Mouse (Mus musculus): Measurements from ENCODE around the gene Tenm3. TPM values are rescaled to one million over a fixed set of nuclear protein-coding genes. Genes with fewer than 3 reads are reported as not detected.

Gene Tenm3
- polyA plus RNA-seq, 1 experiment = 106 TPM

DNA sequence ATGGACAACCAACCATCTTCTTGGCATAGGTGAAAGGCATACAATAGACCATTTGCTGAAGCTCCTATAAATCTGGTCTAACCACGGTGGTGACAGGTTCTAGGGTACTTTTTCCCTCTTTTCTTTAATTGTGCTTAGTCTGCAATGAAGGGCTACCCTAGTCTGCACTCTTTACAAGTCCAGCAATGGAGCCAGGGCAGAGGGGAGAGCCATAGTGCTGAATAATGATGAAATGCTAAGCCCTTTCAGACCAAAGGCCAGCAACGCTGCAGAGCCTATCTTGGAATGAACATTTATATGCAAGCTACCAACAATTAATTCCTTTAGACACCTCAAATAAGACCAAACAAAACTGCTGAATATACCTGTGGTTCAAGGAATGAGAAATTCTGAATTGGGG lies 88.8 kb downstream of the Tenm3 start:
- H3K27ac ChIP-seq (ENCODE audit: insufficient read depth, low read length) = no peak overlapping the region
- no peak overlapping the region for H3K4me3 ChIP-seq (ENCODE audit: insufficient read depth, low read length)
- H3K4me1 ChIP-seq (ENCODE audit: control insufficient read depth, insufficient read depth, low read length) = no peaks in the 10 kb centered on the region
- TF ChIP-seq CTCF (IDR thresholded peaks at IDR 0.05; ENCODE audit: borderline replicate concordance, insufficient read depth, low read length) = no peak
- TF ChIP-seq POLR2A (IDR thresholded peaks at IDR 0.05; ENCODE audit: low read depth, low read length) = no peak

DNA sequence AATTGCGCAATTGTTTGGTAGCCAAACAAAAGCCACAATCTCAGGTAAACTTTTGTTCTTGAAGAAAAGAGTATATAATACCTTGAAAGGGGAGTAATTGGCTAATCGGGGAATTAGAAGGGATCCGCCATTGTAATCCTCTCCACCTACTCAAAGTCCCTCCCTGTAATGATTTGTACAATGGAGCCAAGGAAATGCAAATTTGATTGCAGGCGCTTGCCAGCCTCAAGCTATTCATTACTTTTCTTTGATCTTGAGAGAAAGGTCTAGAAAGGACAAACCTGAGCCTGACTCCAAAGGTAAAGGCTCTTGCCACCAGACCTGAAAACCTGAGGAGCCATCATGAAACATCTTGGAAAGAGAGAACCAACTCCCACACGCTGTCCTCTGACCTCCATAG lies 91.8 kb downstream of the Tenm3 start:
- no peak overlapping the region for H3K27ac ChIP-seq (ENCODE audit: insufficient read depth, low read length)
- no peak overlapping the region for H3K4me3 ChIP-seq (ENCODE audit: insufficient read depth, low read length)
- H3K4me1 ChIP-seq (ENCODE audit: control insufficient read depth, insufficient read depth, low read length) = no peaks in the 10 kb centered on the region
- no peak for TF ChIP-seq POLR2A (IDR thresholded peaks at IDR 0.05; ENCODE audit: low read depth, low read length)
- no peak for TF ChIP-seq CTCF (IDR thresholded peaks at IDR 0.05; ENCODE audit: borderline replicate concordance, insufficient read depth, low read length)

GRCm38 (mm10) chr8:48748503-48749059 lies 95.2 kb downstream of the Tenm3 start:
- Histone ChIP-seq H3K4me1 (ENCODE audit: control insufficient read depth, insufficient read depth, low read length) (no peaks in the 10 kb centered on the region), H3K4me3 (ENCODE audit: insufficient read depth, low read length) (no peak overlapping the region), H3K27ac (ENCODE audit: insufficient read depth, low read length) (no peak overlapping the region)
- TF ChIP-seq POLR2A (IDR thresholded peaks at IDR 0.05; ENCODE audit: low read depth, low read length) (no peak), CTCF (IDR thresholded peaks at IDR 0.05; ENCODE audit: borderline replicate concordance, insufficient read depth, low read length) (no peak)

GRCm38 (mm10) chr8:48743912-48744311 lies 99.8 kb downstream of the Tenm3 start:
- Histone ChIP-seq H3K4me1 (ENCODE audit: control insufficient read depth, insufficient read depth, low read length) (no peaks in the 10 kb centered on the region), H3K4me3 (ENCODE audit: insufficient read depth, low read length) (no peak overlapping the region), H3K27ac (ENCODE audit: insufficient read depth, low read length) (no peak overlapping the region)
- TF ChIP-seq CTCF (IDR thresholded peaks at IDR 0.05; ENCODE audit: borderline replicate concordance, insufficient read depth, low read length) (no peak), POLR2A (IDR thresholded peaks at IDR 0.05; ENCODE audit: low read depth, low read length) (no peak)

DNA sequence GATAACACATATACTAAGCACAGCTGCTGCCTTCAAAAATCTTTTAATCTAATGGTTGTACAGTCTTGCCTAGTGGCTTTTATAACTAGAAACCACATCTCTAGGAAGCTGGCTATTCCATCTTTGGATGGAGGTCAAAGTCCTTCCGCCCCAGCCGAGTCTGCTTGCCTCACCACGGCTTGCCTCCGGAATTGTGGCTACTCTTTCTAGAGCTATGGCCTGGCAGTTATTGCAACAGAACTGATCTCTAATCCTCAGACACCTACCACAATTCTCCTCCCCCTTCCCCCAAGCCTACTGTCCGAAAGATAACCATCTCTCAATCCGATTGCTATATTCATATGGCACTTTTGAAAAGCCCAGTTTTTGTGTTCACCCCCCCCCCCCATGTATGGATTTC lies 101.0 kb downstream of the Tenm3 start:
- no peak for TF ChIP-seq CTCF (IDR thresholded peaks at IDR 0.05; ENCODE audit: borderline replicate concordance, insufficient read depth, low read length)
- TF ChIP-seq POLR2A (IDR thresholded peaks at IDR 0.05; ENCODE audit: low read depth, low read length) = no peak
- no peak overlapping the region for H3K4me3 ChIP-seq (ENCODE audit: insufficient read depth, low read length)
- H3K4me1 ChIP-seq (ENCODE audit: control insufficient read depth, insufficient read depth, low read length) = no peaks in the 10 kb centered on the region
- H3K27ac ChIP-seq (ENCODE audit: insufficient read depth, low read length) = no peak overlapping the region

- TF ChIP-seq POLR2A (IDR thresholded peaks at IDR 0.05; ENCODE audit: low read depth, low read length) (no peak), CTCF (IDR thresholded peaks at IDR 0.05; ENCODE audit: borderline replicate concordance, insufficient read depth, low read length) (no peak)
- no peaks in the 10 kb centered on the region for H3K4me1 ChIP-seq (ENCODE audit: control insufficient read depth, insufficient read depth, low read length)
- H3K4me3 ChIP-seq (ENCODE audit: insufficient read depth, low read length) = no peak overlapping the region
- H3K27ac ChIP-seq (ENCODE audit: insufficient read depth, low read length) = no peak overlapping the region
These were observed 102.8 kb downstream of the Tenm3 start for GRCm38 (mm10) chr8:48740951-48741350.

DNA sequence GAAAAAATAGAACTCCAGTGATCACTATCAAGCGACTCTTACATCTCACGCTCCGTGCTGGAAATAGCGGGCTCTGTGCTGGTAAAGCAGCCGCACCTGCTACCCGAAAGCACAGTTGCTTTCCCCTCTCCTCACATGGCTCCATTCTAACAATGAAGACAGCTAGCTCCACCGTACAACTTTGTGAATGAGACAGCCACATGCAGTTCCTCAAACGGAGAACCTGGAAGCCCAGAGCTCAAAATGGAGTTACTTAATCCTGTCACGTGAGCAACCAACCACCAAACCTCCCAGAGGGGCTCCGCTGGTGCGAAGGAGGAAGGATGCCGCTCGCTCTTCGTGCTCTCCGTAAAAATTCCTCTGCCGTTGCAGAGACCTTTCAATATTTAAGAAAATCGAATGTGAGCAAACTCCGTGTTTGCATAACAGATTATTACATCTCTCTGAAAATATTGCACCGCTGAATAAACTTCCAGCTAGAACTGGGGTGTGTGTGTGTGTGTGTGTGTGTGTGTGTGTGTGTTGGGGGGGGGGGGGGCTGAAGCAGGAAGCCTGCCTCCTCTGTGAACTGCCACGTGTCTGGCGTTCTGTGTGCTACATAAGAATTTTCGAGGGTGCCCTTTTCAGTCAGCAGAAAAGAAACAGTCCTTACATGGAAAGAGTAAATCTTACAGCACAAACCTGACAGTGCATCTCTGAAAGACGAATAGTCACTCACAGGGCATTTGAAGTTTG lies 103.4 kb downstream of the Tenm3 start:
- TF ChIP-seq CTCF (IDR thresholded peaks at IDR 0.05; ENCODE audit: borderline replicate concordance, insufficient read depth, low read length) (no peak), POLR2A (IDR thresholded peaks at IDR 0.05; ENCODE audit: low read depth, low read length) (no peak)
- no peaks in the 10 kb centered on the region for H3K4me1 ChIP-seq (ENCODE audit: control insufficient read depth, insufficient read depth, low read length)
- no peak overlapping the region for H3K27ac ChIP-seq (ENCODE audit: insufficient read depth, low read length)
- H3K4me3 ChIP-seq (ENCODE audit: insufficient read depth, low read length) = no peak overlapping the region

DNA sequence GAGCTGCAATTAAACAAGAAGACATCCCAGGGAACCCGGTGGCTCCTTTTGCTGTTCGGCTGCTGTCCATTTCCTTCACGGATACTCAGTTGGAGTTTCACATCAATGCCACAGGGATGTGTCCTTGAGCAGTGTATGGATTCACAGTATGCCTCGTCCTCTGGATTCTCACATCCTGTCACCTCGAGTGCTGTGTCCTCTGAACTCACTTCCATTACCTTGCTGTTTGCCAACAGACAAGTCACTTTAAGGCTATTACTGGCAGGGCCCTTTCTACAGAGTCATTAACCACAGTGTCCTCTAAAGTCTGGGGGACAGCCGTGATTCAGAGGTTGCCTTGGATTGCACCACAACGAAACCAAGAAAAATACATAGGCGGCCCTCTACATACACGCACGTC lies 110.0 kb downstream of the Tenm3 start:
- H3K4me3 ChIP-seq (ENCODE audit: insufficient read depth, low read length) = no peak overlapping the region
- H3K4me1 ChIP-seq (ENCODE audit: control insufficient read depth, insufficient read depth, low read length) = no peaks in the 10 kb centered on the region
- H3K27ac ChIP-seq (ENCODE audit: insufficient read depth, low read length) = no peak overlapping the region
- TF ChIP-seq CTCF (IDR thresholded peaks at IDR 0.05; ENCODE audit: borderline replicate concordance, insufficient read depth, low read length) (no peak), POLR2A (IDR thresholded peaks at IDR 0.05; ENCODE audit: low read depth, low read length) (no peak)

- Histone ChIP-seq H3K4me1 (ENCODE audit: control insufficient read depth, insufficient read depth, low read length) (no peaks in the 10 kb centered on the region), H3K27ac (ENCODE audit: insufficient read depth, low read length) (no peak overlapping the region), H3K4me3 (ENCODE audit: insufficient read depth, low read length) (no peak overlapping the region)
- TF ChIP-seq CTCF (IDR thresholded peaks at IDR 0.05; ENCODE audit: borderline replicate concordance, insufficient read depth, low read length) = no peak
- no peak for TF ChIP-seq POLR2A (IDR thresholded peaks at IDR 0.05; ENCODE audit: low read depth, low read length)
These were observed 110.7 kb downstream of the Tenm3 start for GRCm38 (mm10) chr8:48733057-48733456.

GRCm38 (mm10) chr8:48730701-48731100 lies 113.0 kb downstream of the Tenm3 start:
- TF ChIP-seq CTCF (IDR thresholded peaks at IDR 0.05; ENCODE audit: borderline replicate concordance, insufficient read depth, low read length) = no peak
- TF ChIP-seq POLR2A (IDR thresholded peaks at IDR 0.05; ENCODE audit: low read depth, low read length) = no peak
- H3K4me1 ChIP-seq (ENCODE audit: control insufficient read depth, insufficient read depth, low read length) = no peaks in the 10 kb centered on the region
- no peak overlapping the region for H3K4me3 ChIP-seq (ENCODE audit: insufficient read depth, low read length)
- no peak overlapping the region for H3K27ac ChIP-seq (ENCODE audit: insufficient read depth, low read length)
